Mouse (Mus musculus): Measurements from ENCODE around the gene Vat1l. TPM values are rescaled to one million over a fixed set of nuclear protein-coding genes. Genes with fewer than 3 reads are reported as not detected.

The Vat1l gene
- total and polyA plus RNA-seq, 3 experiments, result not detected

- no peaks in the 10 kb centered on the region for H3K4me1 ChIP-seq (ENCODE audit: control insufficient read depth in 1 of 2, insufficient read depth in 2 of 2, low read length in 2 of 2)
- no peak for DNase-seq (ENCODE audit: low read depth, low spot score)
- H3K36me3 ChIP-seq (ENCODE audit: control insufficient read depth in 1 of 2, insufficient read depth in 2 of 2, low read length in 2 of 2), result no peaks in the 10 kb centered on the region
- no peak overlapping the region for H3K9ac ChIP-seq (ENCODE audit: control insufficient read depth, low read depth, low read length, poor library complexity, severe bottlenecking)
- H3K4me3 ChIP-seq (ENCODE audit: control insufficient read depth in 1 of 2, insufficient read depth in 1 of 2, low read depth in 2 of 2, low read length in 2 of 2), result no peak overlapping the region
- no peaks in the 10 kb centered on the region for H3K79me2 ChIP-seq (ENCODE audit: control insufficient read depth, insufficient read depth, low read length, poor library complexity)
- no peaks in the 10 kb centered on the region for H3K27me3 ChIP-seq (ENCODE audit: control insufficient read depth in 1 of 2, insufficient read depth in 2 of 2, low read length in 2 of 2)
- TF ChIP-seq ZMIZ1 (IDR thresholded peaks at IDR 0.05; ENCODE audit: low read depth, low read length) (no peak), GATA1 (IDR thresholded peaks at IDR 0.05; ENCODE audit: low read depth, low read length) (no peak), POLR2AphosphoS2 (IDR thresholded peaks at IDR 0.05; ENCODE audit: low read length) (no peak), GABPA (IDR thresholded peaks at IDR 0.05; ENCODE audit: low read depth, low read length) (no peak), NELFE (IDR thresholded peaks at IDR 0.05; ENCODE audit: low read depth, low read length) (no peak), USF1 (IDR thresholded peaks at IDR 0.05; ENCODE audit: low read depth, low read length) (no peak), MYB (IDR thresholded peaks at IDR 0.05; ENCODE audit: low read depth, low read length) (no peak), BHLHE40 (IDR thresholded peaks at IDR 0.05; ENCODE audit: borderline replicate concordance, low read depth, low read length) (no peak), ELF1 (IDR thresholded peaks at IDR 0.05; ENCODE audit: low read depth, low read length) (no peak), CTCF (IDR thresholded peaks at IDR 0.05 in 2 of 3, conservative IDR thresholded peaks at IDR 0.05 in 1 of 3; ENCODE audit: control insufficient read depth in 1 of 3, insufficient read depth in 1 of 3, low read depth in 2 of 3, low read length in 3 of 3, poor library complexity in 1 of 3, severe bottlenecking in 1 of 3) (no peak)
- no peak overlapping the region for H3K27ac ChIP-seq (ENCODE audit: control insufficient read depth, low read depth, low read length)
- no peaks in the 10 kb centered on the region for H3K9me3 ChIP-seq (replicated peaks; ENCODE audit: insufficient read depth, low read length)
Observed at GRCm38 (mm10) chr8:114295749-114296067, 90.3 kb downstream of the Vat1l start.

DNA sequence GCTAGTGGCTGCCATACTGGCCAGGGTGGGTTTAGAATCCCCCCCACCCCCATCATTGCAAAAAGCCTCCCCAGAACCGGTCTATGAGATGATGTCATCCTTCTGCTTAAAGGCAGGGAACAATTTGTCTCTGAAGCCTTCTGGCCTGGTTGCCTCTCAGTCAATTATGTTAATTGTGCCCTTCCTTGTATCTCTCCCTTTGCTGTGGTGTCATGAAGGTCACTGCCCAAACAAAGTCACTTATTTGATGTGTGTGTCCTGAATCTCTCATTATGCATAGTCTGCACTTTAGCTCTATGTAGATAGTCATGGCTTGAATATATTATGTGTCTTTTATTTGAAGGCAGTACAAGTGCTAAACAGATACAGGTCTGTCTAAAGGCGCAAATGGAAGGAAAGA is 92.8 kb downstream of the Vat1l start:
- Histone ChIP-seq H3K4me1 (ENCODE audit: control insufficient read depth in 1 of 2, insufficient read depth in 2 of 2, low read length in 2 of 2) (no peaks in the 10 kb centered on the region), H3K9me3 (replicated peaks; ENCODE audit: insufficient read depth, low read length) (no peaks in the 10 kb centered on the region)
- TF ChIP-seq POLR2A (IDR thresholded peaks at IDR 0.05; ENCODE audit: control insufficient read depth in 1 of 2, insufficient read depth in 1 of 2, low read depth in 1 of 2, low read length in 2 of 2, poor library complexity in 1 of 2) (no peak), JUND (IDR thresholded peaks at IDR 0.05; ENCODE audit: low read depth, low read length) (no peak), TBP (IDR thresholded peaks at IDR 0.05; ENCODE audit: low read depth, low read length) (no peak), CHD2 (IDR thresholded peaks at IDR 0.05; ENCODE audit: low read length) (no peak), ZC3H11A (IDR thresholded peaks at IDR 0.05; ENCODE audit: low read depth, low read length) (no peak), CHD1 (IDR thresholded peaks at IDR 0.05; ENCODE audit: low read depth, low read length) (no peak), MAFK (IDR thresholded peaks at IDR 0.05; ENCODE audit: borderline replicate concordance, low read depth, low read length) (no peak), SIN3A (IDR thresholded peaks at IDR 0.05; ENCODE audit: low read length) (no peak), RCOR1 (IDR thresholded peaks at IDR 0.05; ENCODE audit: low read depth, low read length) (no peak)

More for the DNA sequence above, 92.8 kb downstream of the Vat1l start:
- no peaks in the 10 kb centered on the region for H3K36me3 ChIP-seq (ENCODE audit: control insufficient read depth in 1 of 2, insufficient read depth in 2 of 2, low read length in 2 of 2)
- H3K4me3 ChIP-seq (ENCODE audit: control insufficient read depth in 1 of 2, insufficient read depth in 1 of 2, low read depth in 2 of 2, low read length in 2 of 2), result no peak overlapping the region
- no peak overlapping the region for H3K9ac ChIP-seq (ENCODE audit: control insufficient read depth, low read depth, low read length, poor library complexity, severe bottlenecking)
- no peak overlapping the region for H3K27ac ChIP-seq (ENCODE audit: control insufficient read depth, low read depth, low read length)
- H3K27me3 ChIP-seq (ENCODE audit: control insufficient read depth in 1 of 2, insufficient read depth in 2 of 2, low read length in 2 of 2), result no peaks in the 10 kb centered on the region
- H3K79me2 ChIP-seq (ENCODE audit: control insufficient read depth, insufficient read depth, low read length, poor library complexity), result no peaks in the 10 kb centered on the region
- DNase-seq (ENCODE audit: low read depth, low spot score), result no peak
